Mouse (Mus musculus): ENCODE measurements around the gene Itga10. TPM values are rescaled to one million over a fixed set of nuclear protein-coding genes. Genes with fewer than 3 reads are reported as not detected.

Itga10 gene
- polyA plus RNA-seq, 1 experiment = not detected

DNA sequence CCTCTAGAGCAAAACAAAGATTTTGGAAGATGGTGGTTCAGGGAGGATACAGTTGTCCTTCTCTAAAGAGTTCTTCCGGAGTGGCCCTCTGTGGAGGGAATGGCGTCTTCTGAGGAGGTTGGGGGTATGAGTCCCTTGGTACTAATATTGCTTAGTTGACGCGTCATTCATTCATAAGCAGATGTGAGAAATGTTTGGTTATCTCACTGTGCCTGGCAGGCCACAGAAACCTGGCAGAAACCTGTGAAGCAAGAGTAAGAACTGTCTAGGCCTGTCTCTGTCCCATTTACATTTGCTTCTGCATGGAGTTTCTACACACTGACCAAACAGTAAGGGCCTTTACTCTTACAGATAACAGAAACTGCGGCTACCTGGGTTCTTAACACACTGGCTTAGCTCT lies 26.1 kb downstream of the Itga10 start:
- Histone ChIP-seq H3K4me3 (ENCODE audit: insufficient read depth, low read depth, low read length) (no peak overlapping the region), H3K4me1 (ENCODE audit: control insufficient read depth, insufficient read depth, low read length) (no peaks in the 10 kb centered on the region), H3K27ac (ENCODE audit: insufficient read depth, low read depth, low read length) (no peak overlapping the region)
- TF ChIP-seq POLR2A (IDR thresholded peaks at IDR 0.05; ENCODE audit: insufficient read depth, low read depth, low read length) = no peak
- TF ChIP-seq CTCF (IDR thresholded peaks at IDR 0.05; ENCODE audit: insufficient read depth, low read depth, low read length) = no peak
- WGBS = 97% methylated on average over 5 of the region's 5 CpGs

GRCm38 (mm10) chr3:96673514-96673913 lies 28.1 kb downstream of the Itga10 start:
- TF ChIP-seq CTCF (IDR thresholded peaks at IDR 0.05; ENCODE audit: insufficient read depth, low read depth, low read length) = no peak
- no peak for TF ChIP-seq POLR2A (IDR thresholded peaks at IDR 0.05; ENCODE audit: insufficient read depth, low read depth, low read length)

DNA sequence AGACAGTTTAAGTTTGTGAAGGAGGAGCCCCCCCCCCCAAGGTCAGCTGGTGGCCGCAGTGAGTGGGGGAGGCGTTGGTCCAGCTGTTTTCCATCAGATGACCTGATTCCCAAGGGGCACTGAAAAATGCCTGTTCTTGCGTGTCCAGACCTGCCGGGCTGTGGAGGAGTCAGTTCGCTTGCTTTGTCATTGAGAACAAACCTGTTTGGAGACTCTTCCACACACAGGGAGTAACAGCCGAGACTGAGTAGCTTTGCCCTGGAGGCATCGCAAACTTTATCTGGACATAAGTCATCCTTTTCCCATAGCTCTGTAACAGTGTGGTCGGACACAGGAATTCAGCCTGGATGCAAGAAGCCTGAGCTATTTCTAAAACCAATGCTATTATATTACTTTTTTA lies 29.1 kb downstream of the Itga10 start:
- Histone ChIP-seq H3K4me3 (ENCODE audit: insufficient read depth, low read depth, low read length) (no peak overlapping the region), H3K4me1 (ENCODE audit: control insufficient read depth, insufficient read depth, low read length) (peaks cover 7% of the 10 kb centered on the region), H3K27ac (ENCODE audit: insufficient read depth, low read depth, low read length) (no peak overlapping the region)
- TF ChIP-seq CTCF (IDR thresholded peaks at IDR 0.05; ENCODE audit: insufficient read depth, low read depth, low read length) (no peak), POLR2A (IDR thresholded peaks at IDR 0.05; ENCODE audit: insufficient read depth, low read depth, low read length) (no peak)
- 85% methylated on average over 8 of the region's 8 CpGs for WGBS

More at GRCm38 (mm10) chr3:96673514-96673913, 28.1 kb downstream of the Itga10 start:
- WGBS = 82% methylated on average over 4 of the region's 4 CpGs
- Histone ChIP-seq H3K4me1 (ENCODE audit: control insufficient read depth, insufficient read depth, low read length) (0 out of 2 replicates have a peak, but pooled peaks cover 2% of the 10 kb centered on the region), H3K4me3 (ENCODE audit: insufficient read depth, low read depth, low read length) (no peak overlapping the region), H3K27ac (ENCODE audit: insufficient read depth, low read depth, low read length) (no peak overlapping the region)

DNA sequence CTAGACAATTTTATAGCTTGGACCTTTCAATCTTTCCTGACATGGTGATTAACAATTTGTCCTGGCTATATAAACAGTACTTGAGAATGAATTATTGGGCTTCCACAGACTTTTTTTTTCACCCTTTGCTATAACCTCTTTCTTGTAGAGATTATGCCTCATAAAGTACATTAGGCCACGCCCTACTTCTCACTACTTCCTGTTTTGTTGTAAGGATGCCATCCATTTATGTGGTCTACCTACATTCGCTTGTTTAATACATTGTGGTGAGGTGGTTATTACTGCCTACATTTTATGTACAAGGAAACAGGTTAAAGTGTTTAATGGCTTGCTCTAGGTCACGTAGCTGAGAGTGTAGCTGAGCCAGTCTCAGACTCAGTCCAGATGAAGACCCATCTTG lies 29.8 kb downstream of the Itga10 start:
- TF ChIP-seq POLR2A (IDR thresholded peaks at IDR 0.05; ENCODE audit: insufficient read depth, low read depth, low read length) = no peak
- no peak for TF ChIP-seq CTCF (IDR thresholded peaks at IDR 0.05; ENCODE audit: insufficient read depth, low read depth, low read length)
- WGBS = 87% methylated on average over 3 of the region's 3 CpGs
- no peak overlapping the region for H3K27ac ChIP-seq (ENCODE audit: insufficient read depth, low read depth, low read length)

DNA sequence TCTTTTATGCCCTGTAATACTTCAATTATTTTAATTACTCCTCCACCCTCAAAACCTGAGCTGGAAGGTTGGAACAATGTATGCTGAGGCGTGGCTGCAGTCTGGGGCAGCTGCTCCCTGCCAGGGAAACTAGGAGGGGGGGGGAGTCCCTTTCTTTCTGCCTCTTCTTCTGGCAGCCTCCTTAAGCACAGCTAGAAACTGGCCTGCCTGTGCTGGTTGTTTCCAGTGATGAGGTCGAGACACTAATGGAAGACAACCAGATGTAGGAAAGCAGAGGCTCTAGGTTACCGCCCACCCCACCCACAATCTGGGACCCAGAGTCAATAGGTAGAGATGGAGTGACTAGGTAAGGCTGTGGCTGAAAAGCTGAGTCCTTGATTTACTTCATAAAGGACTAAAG lies 30.3 kb downstream of the Itga10 start:
- 37% methylated on average over 3 of the region's 3 CpGs for WGBS
- TF ChIP-seq POLR2A (IDR thresholded peaks at IDR 0.05; ENCODE audit: insufficient read depth, low read depth, low read length) (no peak), CTCF (IDR thresholded peaks at IDR 0.05; ENCODE audit: insufficient read depth, low read depth, low read length) (no peak)
- Histone ChIP-seq H3K4me1 (ENCODE audit: control insufficient read depth, insufficient read depth, low read length) (peaks cover 15% of the 10 kb centered on the region), H3K27ac (ENCODE audit: insufficient read depth, low read depth, low read length) (no peak overlapping the region), H3K4me3 (ENCODE audit: insufficient read depth, low read depth, low read length) (no peak overlapping the region)

More for the DNA sequence above, 29.8 kb downstream of the Itga10 start:
- no peak overlapping the region for H3K4me3 ChIP-seq (ENCODE audit: insufficient read depth, low read depth, low read length)
- H3K4me1 ChIP-seq (ENCODE audit: control insufficient read depth, insufficient read depth, low read length) = peaks cover 10% of the 10 kb centered on the region

GRCm38 (mm10) chr3:96678456-96678855 lies 33.1 kb downstream of the Itga10 start:
- H3K4me1 ChIP-seq (ENCODE audit: control insufficient read depth, insufficient read depth, low read length) = peaks cover 16% of the 10 kb centered on the region
- 74% methylated on average over 7 of the region's 7 CpGs for WGBS
- no peak overlapping the region for H3K27ac ChIP-seq (ENCODE audit: insufficient read depth, low read depth, low read length)
- H3K4me3 ChIP-seq (ENCODE audit: insufficient read depth, low read depth, low read length) = no peak overlapping the region
- TF ChIP-seq CTCF (IDR thresholded peaks at IDR 0.05; ENCODE audit: insufficient read depth, low read depth, low read length) = no peak
- no peak for TF ChIP-seq POLR2A (IDR thresholded peaks at IDR 0.05; ENCODE audit: insufficient read depth, low read depth, low read length)

- no peak overlapping the region for H3K27ac ChIP-seq (ENCODE audit: insufficient read depth, low read depth, low read length)
- WGBS = 25% methylated on average over 5 of the region's 5 CpGs
- TF ChIP-seq POLR2A (IDR thresholded peaks at IDR 0.05; ENCODE audit: insufficient read depth, low read depth, low read length) (no peak), CTCF (IDR thresholded peaks at IDR 0.05; ENCODE audit: insufficient read depth, low read depth, low read length) (no peak)
- H3K4me1 ChIP-seq (ENCODE audit: control insufficient read depth, insufficient read depth, low read length) = peaks cover 16% of the 10 kb centered on the region
- H3K4me3 ChIP-seq (ENCODE audit: insufficient read depth, low read depth, low read length) = no peak overlapping the region
Observed at GRCm38 (mm10) chr3:96679159-96679674, 33.8 kb downstream of the Itga10 start.

- no peak for TF ChIP-seq POLR2A (IDR thresholded peaks at IDR 0.05; ENCODE audit: insufficient read depth, low read depth, low read length)
- TF ChIP-seq CTCF (IDR thresholded peaks at IDR 0.05; ENCODE audit: insufficient read depth, low read depth, low read length) = no peak
- Histone ChIP-seq H3K27ac (ENCODE audit: insufficient read depth, low read depth, low read length) (no peak overlapping the region), H3K4me1 (ENCODE audit: control insufficient read depth, insufficient read depth, low read length) (peaks cover 24% of the 10 kb centered on the region), H3K4me3 (ENCODE audit: insufficient read depth, low read depth, low read length) (no peak overlapping the region)
- 28% methylated on average over 12 of the region's 12 CpGs for WGBS
Observed at GRCm38 (mm10) chr3:96680269-96680956, 35.0 kb downstream of the Itga10 start.

DNA sequence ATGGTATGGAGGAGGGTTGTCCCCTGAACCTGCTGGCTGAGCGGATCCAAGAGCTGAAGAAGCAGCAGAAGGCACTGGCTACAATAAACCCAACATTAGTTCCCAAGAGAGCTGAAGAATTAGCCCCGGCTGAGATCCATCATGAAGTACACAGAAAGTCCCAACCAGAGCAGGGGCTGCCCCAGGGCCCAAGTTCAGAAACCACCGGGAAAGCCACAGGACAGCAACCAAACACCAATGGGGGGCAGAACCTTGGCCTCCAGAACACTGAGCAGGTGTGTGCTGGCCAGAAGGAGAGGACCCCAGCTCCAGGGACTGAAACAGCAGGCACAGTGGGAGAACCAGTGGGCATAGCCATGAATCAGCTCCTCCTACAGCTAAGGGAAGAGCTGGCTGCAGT lies 38.1 kb downstream of the Itga10 start:
- Histone ChIP-seq H3K4me1 (ENCODE audit: control insufficient read depth, insufficient read depth, low read length) (peaks cover 22% of the 10 kb centered on the region), H3K4me3 (ENCODE audit: insufficient read depth, low read depth, low read length) (no peak overlapping the region), H3K27ac (ENCODE audit: insufficient read depth, low read depth, low read length) (no peak overlapping the region)
- WGBS = 100% methylated on average over 3 of the region's 3 CpGs
- TF ChIP-seq POLR2A (IDR thresholded peaks at IDR 0.05; ENCODE audit: insufficient read depth, low read depth, low read length) = no peak
- TF ChIP-seq CTCF (IDR thresholded peaks at IDR 0.05; ENCODE audit: insufficient read depth, low read depth, low read length) = no peak
